Mouse (Mus musculus) ES-E14 (cell line): ENCODE results near the gene Clcnka. TPM values are rescaled to one million over a fixed set of nuclear protein-coding genes. Genes with fewer than 3 reads are reported as not detected.

Source experiments
- DNase-seq: peaks from one replicate; pipeline ENCODE4 v3.0.0-alpha.2; 2013; ENCODE audit warnings: low read depth, low spot score
- H3K27ac ChIP-seq: 2 replicates; pipeline ENCODE4 v1.5.1; 2012; ENCODE audit warnings: low read depth, mild to moderate bottlenecking, low read length, moderate library complexity, mixed read lengths; ENCODE audit not compliant: poor library complexity, insufficient read depth, severe bottlenecking
- H3K36me3 ChIP-seq: 2 replicates; pipeline ENCODE4 v1.6.1; 2012; ENCODE audit warnings: mild to moderate bottlenecking, low read length, moderate library complexity, mixed read lengths; ENCODE audit not compliant: control insufficient read depth, poor library complexity, insufficient read depth, severe bottlenecking
- H3K4me1 ChIP-seq, 2 experiments: fragments of 150-350 bp in 1 of 2; sonication (generic) in 1 of 2; 2 replicates each; pipeline ENCODE4 v1.6.1; 2012; ENCODE audit warnings: low read length in 2 of 2, mild to moderate bottlenecking in 1 of 2, mixed read lengths in 1 of 2; ENCODE audit not compliant: control insufficient read depth in 2 of 2, insufficient read depth in 2 of 2, poor library complexity in 1 of 2
- H3K4me3 ChIP-seq, 2 experiments: fragments of 150-350 bp in 1 of 2; sonication (generic) in 1 of 2; 2 replicates each; pipeline ENCODE4 v1.5.1; 2012; ENCODE audit warnings: low read length in 2 of 2, low read depth in 1 of 2, mild to moderate bottlenecking in 1 of 2, mixed read lengths in 1 of 2; ENCODE audit not compliant: insufficient read depth in 1 of 2, poor library complexity in 1 of 2, severe bottlenecking in 1 of 2
- H3K9ac ChIP-seq: 2 replicates; pipeline ENCODE4 v1.6.1; 2012; ENCODE audit warnings: low read depth, mild to moderate bottlenecking, low read length, mixed read lengths; ENCODE audit not compliant: poor library complexity, insufficient read depth, severe bottlenecking
- H3K9me3 ChIP-seq: fragments of 150-350 bp; sonication (generic); 2 replicates; pipeline ENCODE4 v1.6.1; 2012; ENCODE audit warnings: low read depth, mild to moderate bottlenecking, low read length; ENCODE audit not compliant: control insufficient read depth, insufficient read depth
- CHD2 ChIP-seq: IDR thresholded peaks from 2 replicates; pipeline ENCODE4 v1.6.1; 2014; ENCODE audit warnings: mild to moderate bottlenecking, low read depth, low read length, inconsistent platforms
- HCFC1 ChIP-seq: IDR thresholded peaks from 2 replicates; pipeline ENCODE4 v1.6.1; 2012; ENCODE audit warnings: low read length, inconsistent platforms, borderline replicate concordance; ENCODE audit not compliant: insufficient read depth
- MAFK ChIP-seq: IDR thresholded peaks from 2 replicates; pipeline ENCODE4 v1.6.1; 2014; ENCODE audit warnings: mild to moderate bottlenecking, low read depth, low read length, inconsistent platforms; ENCODE audit not compliant: insufficient read depth
- ZC3H11A ChIP-seq: IDR thresholded peaks from 2 replicates; pipeline ENCODE4 v1.6.1; 2012; ENCODE audit warnings: low read depth, mild to moderate bottlenecking, inconsistent platforms, low read length, borderline replicate concordance
- ZNF384 ChIP-seq: IDR thresholded peaks from 2 replicates; pipeline ENCODE4 v1.6.1; 2012; ENCODE audit warnings: low read depth, low read length, inconsistent platforms
- in situ Hi-C, 2 experiments: fragments of 600-800 bp; cut with MboI; formaldehyde crosslinking; loops; one replicate each; pipeline ENCODE4 v1.15.1; 2025; ENCODE audit warnings: low sequenced_read_pairs in 2 of 2, inconsistent platforms in 1 of 2; ENCODE audit not compliant: unreplicated experiment in 2 of 2
- total RNA-seq: library from RNA; depleted of rRNA; stranded (reverse); fragments of 300-350 nt; gene quantifications from 2 replicates; pipeline ENCODE4 v1.2.3, GENCODE M21; 2012; rRNA removed

The Clcnka gene
- 0.62 and 0.79 TPM in 2 replicates for total RNA-seq

DNA sequence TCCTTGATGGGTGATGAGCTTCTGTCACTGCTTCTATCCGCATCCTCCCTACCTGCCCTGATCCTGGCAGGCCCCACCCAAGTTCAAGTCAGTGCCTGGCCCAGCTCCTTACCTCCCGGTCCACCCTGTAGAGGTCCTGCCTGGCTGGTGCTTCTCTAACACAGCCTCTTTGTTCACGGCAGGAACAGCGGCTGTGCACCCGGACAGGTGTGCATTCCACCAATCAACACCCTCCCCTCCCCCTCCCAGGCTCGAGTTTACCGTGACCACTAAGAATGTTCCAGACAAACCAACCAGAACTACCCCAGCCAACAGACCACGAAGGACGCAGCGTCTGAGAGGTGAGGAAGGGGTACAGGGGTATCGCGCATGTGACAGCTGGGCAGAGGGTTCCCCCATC, at the start of gene Clcnka:
Gene Clcnka, minus strand, starts transcription at position 180 of the 400 bp plus-strand sequence.
- H3K36me3 ChIP-seq = no peaks in the 10 kb centered on the region
- H3K9me3 ChIP-seq = no peaks in the 10 kb centered on the region
- H3K4me3 ChIP-seq = no peak within 1 kb of the TSS
- H3K9ac ChIP-seq = no peak within 1 kb of the TSS
- TF ChIP-seq HCFC1 (no peak), ZC3H11A (no peak)
- H3K27ac ChIP-seq = no peak within 1 kb of the TSS
- DNase-seq = no peak
- H3K4me1 ChIP-seq = peaks cover 0 to 10% of the 10 kb centered on the region in 2 experiments; a peak in 2 of 4 replicates
- in situ Hi-C loops = no loop called here

- Histone ChIP-seq H3K4me1 (peaks cover 0 to 8% of the 10 kb centered on the region in 2 experiments; a peak in 1 of 4 replicates), H3K27ac (no peak overlapping the region), H3K4me3 (no peak overlapping the region), H3K9ac (no peak overlapping the region), H3K36me3 (peaks cover 6% of the 10 kb centered on the region; the same call in 1 of the 2 replicates), H3K9me3 (no peaks in the 10 kb centered on the region)
- TF ChIP-seq CHD2 (no peak), HCFC1 (no peak), ZNF384 (no peak), MAFK (no peak), ZC3H11A (no peak)
- DNase-seq = no peak
- in situ Hi-C loops = no loop called here
Observed at GRCm38 (mm10) chr4:141446211-141446610, 47.7 kb upstream of the Clcnka start.

GRCm38 (mm10) chr4:141445328-141445720, 46.8 kb upstream of the Clcnka start:
- in situ Hi-C loops = no loop called here
- no peak for DNase-seq

GRCm38 (mm10) chr4:141444451-141445327, 46.2 kb upstream of the Clcnka start, which contains the start of gene Zbtb17:
TSS of gene Zbtb17 (plus strand) at chr4:141444654.
- peak within 1 kb of the TSS; percentile 89 for H3K9ac ChIP-seq
- H3K4me3 ChIP-seq = peak within 1 kb of the TSS; percentile 73 to 91
- TF ChIP-seq ZC3H11A (no peak), HCFC1 (peak; percentile 95)
- peak; percentile 59 for DNase-seq
- H3K36me3 ChIP-seq = peaks cover 5% of the 10 kb centered on the region; the same call in 1 of the 2 replicates
- no peaks in the 10 kb centered on the region for H3K9me3 ChIP-seq
- H3K4me1 ChIP-seq = peaks cover 0 to 6% of the 10 kb centered on the region in 2 experiments; a peak in 1 of 4 replicates
- 0 out of 2 replicates have a peak within 1 kb of the TSS, but pooled peaks have one; percentile 50 for H3K27ac ChIP-seq
- in situ Hi-C loops = no loop called here

More at GRCm38 (mm10) chr4:141445328-141445720, 46.8 kb upstream of the Clcnka start:
- no peaks in the 10 kb centered on the region for H3K9me3 ChIP-seq
- peaks cover 0 to 8% of the 10 kb centered on the region in 2 experiments; a peak in 1 of 4 replicates for H3K4me1 ChIP-seq
- TF ChIP-seq ZNF384 = no peak
- TF ChIP-seq MAFK = no peak
- no peak for TF ChIP-seq CHD2
- TF ChIP-seq HCFC1 = no peak
- no peak for TF ChIP-seq ZC3H11A
- H3K4me3 ChIP-seq = peak overlapping the region; percentile 73 to 91
- H3K36me3 ChIP-seq = peaks cover 6% of the 10 kb centered on the region; the same call in 1 of the 2 replicates
- H3K9ac ChIP-seq = peak overlapping the region; percentile 89
- no peak overlapping the region for H3K27ac ChIP-seq
